Mouse (Mus musculus) stomach, postnatal 0 days (tissue): Measurements from ENCODE around the gene Hoxc11. TPM values are rescaled to one million over a fixed set of nuclear protein-coding genes. Genes with fewer than 3 reads are reported as not detected.

Experiments
- ATAC-seq: fragments of 200-750 bp; cut with Nextera tagmentation; 2 replicates; pipeline ENCODE4 v1.8.0; 2017; ENCODE audit not compliant: low FRiP score, low TSS enrichment
- DNase-seq: peaks from one replicate; pipeline ENCODE4 v3.0.0-alpha.2; 2016; ENCODE audit warnings: low spot score
- H3K27ac ChIP-seq: fragments of 300-500 bp; sonication (generic); replicated peaks from 2 replicates; pipeline ENCODE4 v1.5.1; 2014; ENCODE audit warnings: mild to moderate bottlenecking, control low read depth
- H3K27me3 ChIP-seq: fragments of 300-500 bp; sonication (generic); 2 replicates; pipeline ENCODE4 v1.6.1; 2014; ENCODE audit warnings: low read length; ENCODE audit not compliant: control insufficient read depth, insufficient read depth
- H3K36me3 ChIP-seq: fragments of 300-500 bp; sonication (generic); 2 replicates; pipeline ENCODE4 v1.6.1; 2014; ENCODE audit warnings: low read length, mixed read lengths; ENCODE audit not compliant: control insufficient read depth, insufficient read depth
- H3K4me1 ChIP-seq: fragments of 300-500 bp; sonication (generic); replicated peaks from 2 replicates; pipeline ENCODE4 v1.6.1; 2014; ENCODE audit warnings: antibody characterized with exemption; ENCODE audit not compliant: control insufficient read depth, insufficient read depth
- H3K4me2 ChIP-seq: fragments of 300-500 bp; sonication (generic); replicated peaks from 2 replicates; pipeline ENCODE4 v1.6.1; 2014; ENCODE audit warnings: low read depth, mild to moderate bottlenecking, control low read depth, moderate library complexity
- H3K4me3 ChIP-seq: fragments of 300-500 bp; sonication (generic); 2 replicates; pipeline ENCODE4 v1.5.1; 2014; ENCODE audit warnings: low read depth, low read length, control low read depth
- H3K9ac ChIP-seq: fragments of 300-500 bp; sonication (generic); 2 replicates; pipeline ENCODE4 v1.6.1; 2014; ENCODE audit warnings: mild to moderate bottlenecking, low read length, control low read depth, mixed read lengths
- H3K9me3 ChIP-seq: fragments of 300-500 bp; sonication (generic); 2 replicates; pipeline ENCODE4 v1.6.1; 2016; ENCODE audit warnings: low read length; ENCODE audit not compliant: control insufficient read depth
- CTCF ChIP-seq: IDR thresholded peaks from 2 replicates; pipeline ENCODE4 v1.5.1; 2016; ENCODE audit warnings: antibody characterized with exemption, low read depth, mild to moderate bottlenecking, moderate library complexity
- EP300 ChIP-seq: optimal IDR thresholded peaks from 2 replicates; pipeline ENCODE3; 2016; ENCODE audit warnings: antibody characterized with exemption
- WGBS: fragments of 180-500 bp; shearing (Covaris S2); extraction: QIAGEN DNeasy Blood & Tissue Kit; methylation state at CpG from one replicate; pipeline ENCODE4 v1.1.7; 2014; 5-methylcytosine and 5-hydroxymethylcytosine counted together
- microRNA-seq: library from miRNA; unstranded; fragments of <30 nt; microRNA quantifications from one replicate; pipeline ENCODE4, GENCODE M21; 2016
- polyA plus RNA-seq: library from polyadenylated mRNA; unstranded; fragments of >200 nt; fragmentation: Nextera tagmentation; extraction: Ambion mirVana; gene quantifications from 2 replicates; pipeline ENCODE4 v1.2.1, GENCODE M21; 2015

Hoxc11 gene
- polyA plus RNA-seq, 1 experiment from 2014 or later, result not detected

- Histone ChIP-seq H3K9ac (no peak overlapping the region), H3K27me3 (peaks cover 16% of the 10 kb centered on the region; the same call in 1 of the 2 replicates), H3K4me3 (no peak overlapping the region), H3K4me1 (no peaks in the 10 kb centered on the region), H3K36me3 (no peaks in the 10 kb centered on the region), H3K9me3 (no peaks in the 10 kb centered on the region), H3K4me2 (peak overlapping the region; percentile 26; the same call in 1 of the 2 replicates), H3K27ac (peak overlapping the region; percentile 75)
- WGBS, result 8% methylated on average over 1 of the region's 1 CpGs
- ATAC-seq (no peak), DNase-seq (no peak)
- TF ChIP-seq EP300 (no peak), CTCF (no peak)
Measured at GRCm38 (mm10) chr15:103006326-103006725, 52.1 kb downstream of the Hoxc11 start.

Small RNA genes within 50 kb of the gene (microRNA-seq; reads per million reads assigned to microRNA genes)
- 1.6 reads per million for gene Mir196a-2

Other genes with a start within 250 kb of the Hoxc11 start
- 25.5 and 27.6 TPM in 2 replicates for gene Calcoco1, start 232.2 kb upstream of the Hoxc11 start, polyA plus RNA-seq
- 0.05 TPM in 1 of 2 replicates, not detected in the other for gene Hoxc13, start 33.3 kb upstream of the Hoxc11 start, polyA plus RNA-seq
- gene Hoxc12, start 17.7 kb upstream of the Hoxc11 start, polyA plus RNA-seq, result not detected in 2 replicates
- gene Hoxc10, start 12.4 kb downstream of the Hoxc11 start, polyA plus RNA-seq, result not detected in 2 replicates
- 18.0 and 18.2 TPM in 2 replicates for gene Hoxc5, start 13.0 kb downstream of the Hoxc11 start, polyA plus RNA-seq
- gene Hoxc9, start 22.0 kb downstream of the Hoxc11 start, polyA plus RNA-seq, result not detected in 2 replicates
- 7.1 and 7.3 TPM in 2 replicates for gene Hoxc8, start 36.2 kb downstream of the Hoxc11 start, polyA plus RNA-seq
- gene Hoxc6, start 43.8 kb downstream of the Hoxc11 start, polyA plus RNA-seq, result 3.3 and 4.9 TPM in 2 replicates
- gene Hoxc4, start 64.5 kb downstream of the Hoxc11 start, polyA plus RNA-seq, result 9.6 and 10.4 TPM in 2 replicates
- 10.6 and 11.2 TPM in 2 replicates for gene Smug1, start 212.7 kb downstream of the Hoxc11 start, polyA plus RNA-seq